Mouse (Mus musculus): ENCODE data around the gene Itpr1. TPM values are rescaled to one million over a fixed set of nuclear protein-coding genes. Genes with fewer than 3 reads are reported as not detected.
A peak's percentile ranks its signal among the peaks of the same experiment; 100 is the strongest.

Gene Itpr1
- polyA plus RNA-seq, 1 experiment from 2014 or later = 16.6 TPM

GRCm38 (mm10) chr6:108338362-108338761 is 125.5 kb downstream of the Itpr1 start:
- Histone ChIP-seq H3K36me3 (ENCODE audit: control insufficient read depth, insufficient read depth, low read length) (peaks cover 15% of the 10 kb centered on the region), H3K9ac (ENCODE audit: low read length) (no peak overlapping the region), H3K4me1 (ENCODE audit: control insufficient read depth in 2 of 2, insufficient read depth in 2 of 2, low read length in 2 of 2) (peaks cover 4 to 11% of the 10 kb centered on the region in 2 experiments), H3K4me2 (ENCODE audit: low read length) (no peak overlapping the region), H3K9me3 (ENCODE audit: control insufficient read depth, low read length) (no peaks in the 10 kb centered on the region), H3K4me3 (ENCODE audit: control insufficient read depth in 1 of 2, insufficient read depth in 1 of 2, low read depth in 1 of 2, low read length in 2 of 2) (no peak overlapping the region), H3K27me3 (ENCODE audit: control insufficient read depth, insufficient read depth, low read length) (no peaks in the 10 kb centered on the region), H3K27ac (replicated peaks in 1 of 2; ENCODE audit: control insufficient read depth in 1 of 2, insufficient read depth in 1 of 2, low read depth in 2 of 2, low read length in 2 of 2) (no peak overlapping the region)
- 91% methylated on average over 5 of the region's 5 CpGs for WGBS
- ATAC-seq (ENCODE audit: insufficient number of reproducible peaks, insufficient read depth, low FRiP score, low read depth) = no peak

GRCm38 (mm10) chr6:108342989-108343388 is 130.1 kb downstream of the Itpr1 start:
- H3K9ac ChIP-seq (ENCODE audit: low read length) = no peak overlapping the region
- 73% methylated on average over 5 of the region's 5 CpGs for WGBS
- no peak overlapping the region for H3K4me2 ChIP-seq (ENCODE audit: low read length)
- H3K9me3 ChIP-seq (ENCODE audit: control insufficient read depth, low read length) = no peaks in the 10 kb centered on the region
- no peak overlapping the region for H3K4me3 ChIP-seq (ENCODE audit: control insufficient read depth in 1 of 2, insufficient read depth in 1 of 2, low read depth in 1 of 2, low read length in 2 of 2)
- no peak overlapping the region for H3K27ac ChIP-seq (replicated peaks in 1 of 2; ENCODE audit: control insufficient read depth in 1 of 2, insufficient read depth in 1 of 2, low read depth in 2 of 2, low read length in 2 of 2)
- H3K36me3 ChIP-seq (ENCODE audit: control insufficient read depth, insufficient read depth, low read length) = peaks cover 19% of the 10 kb centered on the region
- H3K27me3 ChIP-seq (ENCODE audit: control insufficient read depth, insufficient read depth, low read length) = no peaks in the 10 kb centered on the region
- H3K4me1 ChIP-seq (ENCODE audit: control insufficient read depth in 2 of 2, insufficient read depth in 2 of 2, low read length in 2 of 2) = peaks cover 2 to 4% of the 10 kb centered on the region in 2 experiments; a peak in 1 of 4 replicates
- ATAC-seq (ENCODE audit: insufficient number of reproducible peaks, insufficient read depth, low FRiP score, low read depth) = no peak

- no peaks in the 10 kb centered on the region for H3K9me3 ChIP-seq (ENCODE audit: control insufficient read depth, low read length)
- ATAC-seq (ENCODE audit: insufficient number of reproducible peaks, insufficient read depth, low FRiP score, low read depth) = 0 out of 2 replicates have a peak, but pooled peaks have one; percentile 31
- 33% methylated on average over 4 of the region's 4 CpGs for WGBS
- no peaks in the 10 kb centered on the region for H3K27me3 ChIP-seq (ENCODE audit: control insufficient read depth, insufficient read depth, low read length)
- H3K27ac ChIP-seq (replicated peaks in 1 of 2; ENCODE audit: control insufficient read depth in 1 of 2, insufficient read depth in 1 of 2, low read depth in 2 of 2, low read length in 2 of 2) = 0 out of 4 replicates have a peak overlapping the region, but pooled peaks of 1 of the 2 experiments have one; percentile 37
- H3K4me3 ChIP-seq (ENCODE audit: control insufficient read depth in 1 of 2, insufficient read depth in 1 of 2, low read depth in 1 of 2, low read length in 2 of 2) = no peak overlapping the region
- H3K4me1 ChIP-seq (ENCODE audit: control insufficient read depth in 2 of 2, insufficient read depth in 2 of 2, low read length in 2 of 2) = peaks cover 2 to 4% of the 10 kb centered on the region in 2 experiments; a peak in 1 of 4 replicates
- no peak overlapping the region for H3K9ac ChIP-seq (ENCODE audit: low read length)
- H3K36me3 ChIP-seq (ENCODE audit: control insufficient read depth, insufficient read depth, low read length) = peaks cover 19% of the 10 kb centered on the region
- H3K4me2 ChIP-seq (ENCODE audit: low read length) = peak overlapping the region; percentile 25; the same call in 1 of the 2 replicates
Measured at GRCm38 (mm10) chr6:108343781-108344310, 130.9 kb downstream of the Itpr1 start.

GRCm38 (mm10) chr6:108350801-108351200 is 137.9 kb downstream of the Itpr1 start:
- Histone ChIP-seq H3K4me3 (ENCODE audit: control insufficient read depth in 1 of 2, insufficient read depth in 1 of 2, low read depth in 1 of 2, low read length in 2 of 2) (no peak overlapping the region), H3K9me3 (ENCODE audit: control insufficient read depth, low read length) (no peaks in the 10 kb centered on the region), H3K9ac (ENCODE audit: low read length) (no peak overlapping the region), H3K27me3 (ENCODE audit: control insufficient read depth, insufficient read depth, low read length) (no peaks in the 10 kb centered on the region), H3K36me3 (ENCODE audit: control insufficient read depth, insufficient read depth, low read length) (peaks cover 45% of the 10 kb centered on the region), H3K27ac (replicated peaks in 1 of 2; ENCODE audit: control insufficient read depth in 1 of 2, insufficient read depth in 1 of 2, low read depth in 2 of 2, low read length in 2 of 2) (no peak overlapping the region), H3K4me1 (ENCODE audit: control insufficient read depth in 2 of 2, insufficient read depth in 2 of 2, low read length in 2 of 2) (peaks cover 0 to 2% of the 10 kb centered on the region in 2 experiments; a peak in 2 of 4 replicates), H3K4me2 (ENCODE audit: low read length) (no peak overlapping the region)
- 63% methylated on average over 2 of the region's 2 CpGs for WGBS
- ATAC-seq (ENCODE audit: insufficient number of reproducible peaks, insufficient read depth, low FRiP score, low read depth) = no peak

- no peak for ATAC-seq (ENCODE audit: insufficient number of reproducible peaks, insufficient read depth, low FRiP score, low read depth)
- H3K9ac ChIP-seq (ENCODE audit: low read length) = no peak overlapping the region
- peaks cover 0 to 2% of the 10 kb centered on the region in 2 experiments; a peak in 2 of 4 replicates for H3K4me1 ChIP-seq (ENCODE audit: control insufficient read depth in 2 of 2, insufficient read depth in 2 of 2, low read length in 2 of 2)
- peaks cover 53% of the 10 kb centered on the region for H3K36me3 ChIP-seq (ENCODE audit: control insufficient read depth, insufficient read depth, low read length)
- H3K4me3 ChIP-seq (ENCODE audit: control insufficient read depth in 1 of 2, insufficient read depth in 1 of 2, low read depth in 1 of 2, low read length in 2 of 2) = no peak overlapping the region
- H3K9me3 ChIP-seq (ENCODE audit: control insufficient read depth, low read length) = no peaks in the 10 kb centered on the region
- H3K27ac ChIP-seq (replicated peaks in 1 of 2; ENCODE audit: control insufficient read depth in 1 of 2, insufficient read depth in 1 of 2, low read depth in 2 of 2, low read length in 2 of 2) = peak overlapping the region in 1 of 2 experiments; percentile 33; a peak in 1 of 4 replicates
- 80% methylated on average over 8 of the region's 8 CpGs for WGBS
- H3K4me2 ChIP-seq (ENCODE audit: low read length) = no peak overlapping the region
- H3K27me3 ChIP-seq (ENCODE audit: control insufficient read depth, insufficient read depth, low read length) = no peaks in the 10 kb centered on the region
Measured at GRCm38 (mm10) chr6:108351998-108352397, 139.1 kb downstream of the Itpr1 start.

GRCm38 (mm10) chr6:108367412-108367811 is 154.5 kb downstream of the Itpr1 start:
- H3K36me3 ChIP-seq (ENCODE audit: control insufficient read depth, insufficient read depth, low read length) = peaks cover 78% of the 10 kb centered on the region
- no peak overlapping the region for H3K4me2 ChIP-seq (ENCODE audit: low read length)
- H3K27ac ChIP-seq (replicated peaks in 1 of 2; ENCODE audit: control insufficient read depth in 1 of 2, insufficient read depth in 1 of 2, low read depth in 2 of 2, low read length in 2 of 2) = no peak overlapping the region
- no peak for ATAC-seq (ENCODE audit: insufficient number of reproducible peaks, insufficient read depth, low FRiP score, low read depth)
- 82% methylated on average over 4 of the region's 4 CpGs for WGBS
- no peaks in the 10 kb centered on the region for H3K27me3 ChIP-seq (ENCODE audit: control insufficient read depth, insufficient read depth, low read length)
- H3K9me3 ChIP-seq (ENCODE audit: control insufficient read depth, low read length) = no peaks in the 10 kb centered on the region
- H3K9ac ChIP-seq (ENCODE audit: low read length) = no peak overlapping the region
- H3K4me1 ChIP-seq (ENCODE audit: control insufficient read depth in 2 of 2, insufficient read depth in 2 of 2, low read length in 2 of 2) = no peaks in the 10 kb centered on the region
- H3K4me3 ChIP-seq (ENCODE audit: control insufficient read depth in 1 of 2, insufficient read depth in 1 of 2, low read depth in 1 of 2, low read length in 2 of 2) = no peak overlapping the region

GRCm38 (mm10) chr6:108369031-108369430 is 156.1 kb downstream of the Itpr1 start:
- H3K9ac ChIP-seq (ENCODE audit: low read length) = no peak overlapping the region
- H3K36me3 ChIP-seq (ENCODE audit: control insufficient read depth, insufficient read depth, low read length) = peaks cover 66% of the 10 kb centered on the region
- H3K4me3 ChIP-seq (ENCODE audit: control insufficient read depth in 1 of 2, insufficient read depth in 1 of 2, low read depth in 1 of 2, low read length in 2 of 2) = no peak overlapping the region
- H3K9me3 ChIP-seq (ENCODE audit: control insufficient read depth, low read length) = no peaks in the 10 kb centered on the region
- ATAC-seq (ENCODE audit: insufficient number of reproducible peaks, insufficient read depth, low FRiP score, low read depth) = no peak
- no peak overlapping the region for H3K4me2 ChIP-seq (ENCODE audit: low read length)
- no peaks in the 10 kb centered on the region for H3K4me1 ChIP-seq (ENCODE audit: control insufficient read depth in 2 of 2, insufficient read depth in 2 of 2, low read length in 2 of 2)
- 97% methylated on average over 11 of the region's 11 CpGs for WGBS
- no peaks in the 10 kb centered on the region for H3K27me3 ChIP-seq (ENCODE audit: control insufficient read depth, insufficient read depth, low read length)
- no peak overlapping the region for H3K27ac ChIP-seq (replicated peaks in 1 of 2; ENCODE audit: control insufficient read depth in 1 of 2, insufficient read depth in 1 of 2, low read depth in 2 of 2, low read length in 2 of 2)

Data from heart, embryonic 14.5 days (tissue).